Mouse (Mus musculus) stomach, embryonic 14.5 days (tissue): ENCODE results near the gene Slc24a4. TPM values are rescaled to one million over a fixed set of nuclear protein-coding genes. Genes with fewer than 3 reads are reported as not detected.

ENCODE experiments used
- ATAC-seq: fragments of 200-750 bp; cut with Nextera tagmentation; 2 replicates; pipeline ENCODE4 v1.8.0; 2017; ENCODE audit warnings: low read depth, moderate TSS enrichment; ENCODE audit not compliant: insufficient number of reproducible peaks, insufficient read depth, low FRiP score
- H3K27ac ChIP-seq: fragments of 300-500 bp; sonication (generic); 2 replicates; pipeline ENCODE4 v1.5.1; 2014; ENCODE audit warnings: mild to moderate bottlenecking, low read length, moderate library complexity, mixed read lengths
- H3K27me3 ChIP-seq: fragments of 300-500 bp; sonication (generic); 2 replicates; pipeline ENCODE4 v1.6.1; 2014; ENCODE audit warnings: low read length, control low read depth, mixed read lengths; ENCODE audit not compliant: control insufficient read depth, insufficient read depth
- H3K36me3 ChIP-seq: fragments of 300-500 bp; sonication (generic); 2 replicates; pipeline ENCODE4 v1.6.1; 2014; ENCODE audit warnings: mild to moderate bottlenecking, control low read depth, low read length, moderate library complexity, mixed read lengths; ENCODE audit not compliant: control insufficient read depth, insufficient read depth
- H3K4me1 ChIP-seq: fragments of 300-500 bp; sonication (generic); 2 replicates; pipeline ENCODE4 v1.6.1; 2014; ENCODE audit warnings: low read length, control low read depth, mixed read lengths; ENCODE audit not compliant: control insufficient read depth, insufficient read depth
- H3K4me2 ChIP-seq: fragments of 300-500 bp; sonication (generic); replicated peaks from 2 replicates; pipeline ENCODE4 v1.6.1; 2014; ENCODE audit warnings: low read depth, low read length, control low read depth
- H3K4me3 ChIP-seq: fragments of 300-500 bp; sonication (generic); 2 replicates; pipeline ENCODE4 v1.5.1; 2014; ENCODE audit warnings: low read depth, low read length, control low read depth
- H3K9ac ChIP-seq: fragments of 300-500 bp; sonication (generic); replicated peaks from 2 replicates; pipeline ENCODE4 v1.6.1; 2014; ENCODE audit warnings: low read depth, mild to moderate bottlenecking, control low read depth, low read length, moderate library complexity, mixed read lengths
- H3K9me3 ChIP-seq: fragments of 300-500 bp; sonication (generic); 2 replicates; pipeline ENCODE4 v1.6.1; 2016; ENCODE audit warnings: low read depth, low read length, control low read depth; ENCODE audit not compliant: control insufficient read depth
- WGBS: fragments of 180-500 bp; shearing (Covaris S2); extraction: QIAGEN DNeasy Blood & Tissue Kit; methylation state at CpG from one replicate; pipeline ENCODE4 v1.1.7; 2014; 5-methylcytosine and 5-hydroxymethylcytosine counted together
- polyA plus RNA-seq: library from polyadenylated mRNA; unstranded; fragments of >200 nt; fragmentation: Nextera tagmentation; extraction: Ambion mirVana; gene quantifications from 2 replicates; pipeline ENCODE4 v1.2.1, GENCODE M21; 2014

Gene Slc24a4
- polyA plus RNA-seq, 1 experiment from 2014 or later: 0.26 TPM

DNA sequence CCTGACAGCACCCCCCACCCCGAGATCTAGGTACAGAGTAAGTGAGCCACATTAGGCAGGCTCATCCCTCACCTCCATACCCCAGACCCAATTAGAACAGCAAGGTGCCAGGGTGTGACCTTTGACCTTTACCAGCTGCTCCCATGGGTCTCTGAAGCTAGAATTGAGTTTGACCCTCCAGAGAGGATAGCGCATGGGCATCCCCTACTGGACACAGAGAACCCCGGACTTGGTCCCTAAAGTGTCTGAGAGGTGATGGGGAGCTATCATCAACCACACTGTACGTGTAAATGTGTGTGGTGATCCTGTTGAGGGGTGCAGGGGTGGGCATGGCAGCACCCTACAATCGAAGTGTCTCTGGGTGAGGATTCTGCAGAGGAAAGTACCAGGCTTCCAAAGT lies 44.8 kb downstream of the Slc24a4 start:
- 86% methylated on average over 5 of the region's 5 CpGs for WGBS
- Histone ChIP-seq H3K4me3 (no peak overlapping the region), H3K9ac (no peak overlapping the region), H3K4me2 (no peak overlapping the region), H3K36me3 (no peaks in the 10 kb centered on the region), H3K4me1 (no peaks in the 10 kb centered on the region), H3K9me3 (no peaks in the 10 kb centered on the region), H3K27ac (no peak overlapping the region), H3K27me3 (no peaks in the 10 kb centered on the region)
- no peak for ATAC-seq

DNA sequence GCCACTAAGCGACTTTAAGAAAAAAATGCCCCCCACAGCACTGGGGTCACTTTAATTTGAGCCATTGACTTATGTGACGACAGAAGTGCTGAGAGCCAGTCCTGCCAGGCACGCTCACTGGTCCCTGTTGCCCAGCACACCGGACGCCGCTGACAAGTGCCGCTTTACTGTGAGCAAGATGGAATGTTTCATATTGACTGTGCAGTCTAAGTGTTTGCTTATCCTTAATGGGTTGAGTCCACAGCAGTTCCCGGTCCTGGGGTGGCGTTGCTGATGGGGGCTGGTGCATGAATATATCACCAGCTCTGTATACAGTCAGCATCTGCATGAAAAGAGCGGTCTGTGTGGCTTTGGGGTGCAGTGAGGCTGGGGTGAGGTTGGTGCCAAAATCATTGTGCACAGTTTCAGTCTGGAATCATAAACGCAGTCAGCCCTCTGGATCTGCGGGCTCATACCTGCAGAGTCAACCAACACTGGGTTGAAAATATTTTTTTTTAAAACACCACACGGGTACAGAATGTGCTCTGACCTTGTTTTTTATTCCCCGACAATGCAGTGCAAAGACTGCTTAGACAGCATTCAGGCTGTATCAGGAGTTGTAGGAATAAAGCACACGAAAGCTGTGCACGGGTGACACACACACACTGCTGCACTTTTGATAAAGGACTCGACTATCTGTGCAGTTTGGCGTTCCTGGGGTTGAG lies 52.0 kb downstream of the Slc24a4 start:
- no peaks in the 10 kb centered on the region for H3K4me1 ChIP-seq
- no peak overlapping the region for H3K4me2 ChIP-seq
- 66% methylated on average over 18 of the region's 18 CpGs for WGBS
- H3K27me3 ChIP-seq: no peaks in the 10 kb centered on the region
- no peak overlapping the region for H3K9ac ChIP-seq
- no peak overlapping the region for H3K27ac ChIP-seq
- H3K4me3 ChIP-seq: no peak overlapping the region
- no peaks in the 10 kb centered on the region for H3K36me3 ChIP-seq
- ATAC-seq: no peak
- H3K9me3 ChIP-seq: no peaks in the 10 kb centered on the region

DNA sequence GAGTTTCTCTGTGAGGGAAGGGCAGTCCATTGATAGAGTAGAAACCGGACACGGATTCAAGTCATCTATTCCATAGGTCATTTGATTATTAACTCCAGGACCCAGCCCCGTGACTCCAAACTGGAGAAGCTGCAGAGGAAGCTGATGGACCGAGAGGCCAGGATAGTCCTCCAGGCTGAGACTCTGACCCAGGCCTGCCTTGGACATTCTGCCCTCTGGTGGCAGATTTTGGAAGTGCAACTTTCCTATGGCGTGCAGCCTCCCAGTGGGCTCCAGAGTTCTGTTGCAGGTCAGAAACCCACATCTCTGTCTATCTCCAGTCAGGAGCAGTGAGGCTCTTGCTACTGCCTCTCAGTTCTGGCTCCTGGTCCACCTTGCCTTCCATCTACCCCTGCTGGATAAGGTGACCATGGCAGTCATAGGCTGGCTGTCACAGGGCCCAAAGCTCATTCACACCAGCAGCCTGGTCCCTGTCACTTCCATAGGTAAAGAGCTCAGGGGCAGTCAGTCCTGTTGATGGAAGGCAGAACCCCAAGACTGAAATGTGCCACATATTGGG lies 53.3 kb downstream of the Slc24a4 start:
- Histone ChIP-seq H3K9ac (no peak overlapping the region), H3K4me2 (no peak overlapping the region), H3K36me3 (no peaks in the 10 kb centered on the region), H3K27me3 (no peaks in the 10 kb centered on the region), H3K9me3 (no peaks in the 10 kb centered on the region), H3K4me3 (no peak overlapping the region), H3K4me1 (no peaks in the 10 kb centered on the region), H3K27ac (no peak overlapping the region)
- 44% methylated on average over 5 of the region's 5 CpGs for WGBS
- no peak for ATAC-seq

- no peaks in the 10 kb centered on the region for H3K36me3 ChIP-seq
- no peak overlapping the region for H3K27ac ChIP-seq
- H3K4me3 ChIP-seq: no peak overlapping the region
- no peak for ATAC-seq
- no peaks in the 10 kb centered on the region for H3K27me3 ChIP-seq
- 76% methylated on average over 6 of the region's 6 CpGs for WGBS
- H3K9ac ChIP-seq: no peak overlapping the region
- H3K4me2 ChIP-seq: no peak overlapping the region
- no peaks in the 10 kb centered on the region for H3K4me1 ChIP-seq
- H3K9me3 ChIP-seq: no peaks in the 10 kb centered on the region; the same call in 1 of the 2 replicates
Measured at GRCm38 (mm10) chr12:102182621-102183020, 54.1 kb downstream of the Slc24a4 start.

DNA sequence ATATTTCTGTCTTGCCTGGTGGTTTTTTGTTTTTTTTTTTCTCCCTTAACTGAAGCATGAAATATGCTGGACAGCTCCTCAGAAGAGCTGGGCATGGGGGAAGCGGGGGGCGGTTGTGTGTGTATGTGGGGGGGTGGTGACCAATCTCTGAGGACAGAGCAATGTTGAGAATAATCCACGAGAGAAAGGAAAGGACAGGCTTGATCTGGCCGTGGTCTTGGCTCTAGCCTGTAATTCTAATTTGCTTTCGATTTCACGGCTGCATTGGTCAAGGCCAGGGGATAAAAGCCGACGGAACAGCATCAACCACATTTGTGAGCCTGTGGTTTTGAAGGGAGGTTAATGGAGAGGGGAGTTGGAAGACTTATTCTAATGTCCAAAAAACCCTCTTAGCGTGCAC lies 54.7 kb downstream of the Slc24a4 start:
- Histone ChIP-seq H3K9me3 (peaks cover 4% of the 10 kb centered on the region; the same call in 1 of the 2 replicates), H3K9ac (no peak overlapping the region), H3K4me3 (no peak overlapping the region), H3K4me1 (no peaks in the 10 kb centered on the region), H3K4me2 (no peak overlapping the region), H3K36me3 (no peaks in the 10 kb centered on the region), H3K27ac (no peak overlapping the region), H3K27me3 (no peaks in the 10 kb centered on the region)
- 73% methylated on average over 9 of the region's 9 CpGs for WGBS
- ATAC-seq: no peak

DNA sequence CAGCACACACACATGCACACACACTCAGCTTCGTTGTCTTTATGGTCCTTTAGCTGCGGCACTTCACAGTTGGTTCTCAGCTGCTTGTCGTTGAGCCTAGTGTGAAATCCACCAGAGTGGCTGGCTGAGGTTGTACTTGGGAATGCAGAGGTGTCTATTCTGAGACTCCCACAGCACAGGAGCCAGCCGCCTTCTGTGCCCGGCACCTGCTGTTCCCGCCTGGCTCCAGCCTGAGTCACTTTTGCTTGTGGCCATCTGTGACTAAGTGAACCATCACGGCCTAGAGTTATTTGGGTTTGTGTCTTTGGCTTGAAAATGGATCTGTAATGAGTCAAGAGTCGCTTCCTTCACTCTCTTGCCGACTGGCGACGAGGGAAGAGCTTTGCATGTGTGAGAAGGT lies 62.3 kb downstream of the Slc24a4 start:
- H3K36me3 ChIP-seq: no peaks in the 10 kb centered on the region
- H3K4me1 ChIP-seq: no peaks in the 10 kb centered on the region
- ATAC-seq: no peak
- no peak overlapping the region for H3K27ac ChIP-seq
- H3K9me3 ChIP-seq: peaks cover 10% of the 10 kb centered on the region; the same call in 1 of the 2 replicates
- no peak overlapping the region for H3K9ac ChIP-seq
- no peak overlapping the region for H3K4me3 ChIP-seq
- H3K27me3 ChIP-seq: no peaks in the 10 kb centered on the region
- H3K4me2 ChIP-seq: no peak overlapping the region
- 85% methylated on average over 11 of the region's 11 CpGs for WGBS

DNA sequence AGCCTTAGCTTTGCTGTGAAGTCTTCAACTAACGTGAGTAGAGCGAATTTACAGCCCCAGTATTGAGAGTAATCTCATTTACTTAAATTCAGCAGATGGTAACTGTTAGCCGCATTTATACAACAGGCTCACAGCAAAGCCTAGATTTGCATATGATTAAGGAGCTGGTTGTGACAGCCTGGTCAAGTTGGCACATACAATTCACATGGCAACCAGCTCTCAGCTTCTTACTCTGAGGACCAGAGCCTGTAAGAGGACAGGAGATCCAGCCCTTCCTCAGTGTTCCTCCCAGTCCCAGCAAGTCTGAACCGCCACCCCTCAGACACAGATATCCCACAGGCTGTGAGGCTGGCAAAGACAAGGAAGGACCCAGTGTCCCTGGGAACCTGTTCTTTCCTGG lies 73.0 kb downstream of the Slc24a4 start:
- ATAC-seq: no peak
- Histone ChIP-seq H3K4me1 (no peaks in the 10 kb centered on the region), H3K9me3 (no peaks in the 10 kb centered on the region), H3K27ac (no peak overlapping the region), H3K4me3 (no peak overlapping the region), H3K9ac (no peak overlapping the region), H3K27me3 (no peaks in the 10 kb centered on the region), H3K4me2 (no peak overlapping the region), H3K36me3 (no peaks in the 10 kb centered on the region)
- 68% methylated on average over 4 of the region's 4 CpGs for WGBS

- no peak; the same call in 1 of the 2 replicates for ATAC-seq
- Histone ChIP-seq H3K4me1 (no peaks in the 10 kb centered on the region), H3K27me3 (no peaks in the 10 kb centered on the region), H3K27ac (no peak overlapping the region), H3K9me3 (no peaks in the 10 kb centered on the region), H3K36me3 (no peaks in the 10 kb centered on the region), H3K9ac (no peak overlapping the region), H3K4me2 (no peak overlapping the region), H3K4me3 (no peak overlapping the region)
- 33% methylated on average over 9 of the region's 9 CpGs for WGBS
Measured at GRCm38 (mm10) chr12:102202901-102203300, 74.4 kb downstream of the Slc24a4 start.

DNA sequence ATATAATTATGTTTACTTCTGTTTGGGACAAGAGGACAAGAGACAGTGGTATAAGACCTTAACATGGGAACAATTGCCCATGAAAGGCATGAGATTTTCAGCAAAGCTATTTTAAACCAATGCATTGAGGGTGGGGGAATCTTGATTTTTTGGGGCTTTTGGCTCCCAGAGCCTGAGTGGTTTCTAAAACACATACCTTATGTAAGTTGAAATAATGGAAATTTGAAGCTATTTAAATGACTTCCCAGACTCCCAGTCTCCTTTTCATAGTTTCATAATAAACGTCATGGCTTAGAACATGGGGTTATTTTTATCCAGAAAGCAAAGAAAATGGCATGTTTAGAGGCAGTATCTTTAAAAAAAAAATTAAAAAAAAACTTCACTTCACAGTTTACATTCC lies 77.9 kb downstream of the Slc24a4 start:
- Histone ChIP-seq H3K36me3 (no peaks in the 10 kb centered on the region), H3K4me3 (no peak overlapping the region), H3K4me1 (no peaks in the 10 kb centered on the region), H3K9me3 (no peaks in the 10 kb centered on the region), H3K27me3 (no peaks in the 10 kb centered on the region), H3K9ac (no peak overlapping the region), H3K4me2 (no peak overlapping the region), H3K27ac (no peak overlapping the region)
- WGBS: 58% methylated on average over 1 of the region's 1 CpGs
- ATAC-seq: no peak
